Mouse (Mus musculus) midbrain, embryonic 11.5 days (tissue): ENCODE data around the gene Pheta1. TPM values are rescaled to one million over a fixed set of nuclear protein-coding genes. Genes with fewer than 3 reads are reported as not detected.

ENCODE experiments used
- ATAC-seq: fragments of 200-750 bp; cut with Nextera tagmentation; 2 replicates; pipeline ENCODE4 v1.8.0; 2017; ENCODE audit warnings: moderate TSS enrichment, moderate library complexity; ENCODE audit not compliant: low FRiP score
- DNase-seq: peaks from one replicate; pipeline ENCODE4 v3.0.0; 2015; ENCODE audit warnings: low spot score; ENCODE audit errors: missing footprints
- H3K27ac ChIP-seq: fragments of 300-500 bp; sonication (generic); 2 replicates; pipeline ENCODE4 v1.5.1; 2014; ENCODE audit warnings: low read depth, low read length
- H3K27me3 ChIP-seq: fragments of 300-500 bp; sonication (generic); 2 replicates; pipeline ENCODE4 v1.6.1; 2014; ENCODE audit warnings: mild to moderate bottlenecking, low read length, moderate library complexity, mixed read lengths; ENCODE audit not compliant: control insufficient read depth, insufficient read depth
- H3K36me3 ChIP-seq: fragments of 300-500 bp; sonication (generic); 2 replicates; pipeline ENCODE4 v1.6.1; 2014; ENCODE audit warnings: mild to moderate bottlenecking, low read length, moderate library complexity, mixed read lengths; ENCODE audit not compliant: control insufficient read depth, insufficient read depth
- H3K4me1 ChIP-seq: fragments of 300-500 bp; sonication (generic); 2 replicates; pipeline ENCODE4 v1.6.1; 2014; ENCODE audit warnings: low read length; ENCODE audit not compliant: control insufficient read depth, insufficient read depth
- H3K4me2 ChIP-seq: fragments of 300-500 bp; sonication (generic); 2 replicates; pipeline ENCODE4 v1.6.1; 2014; ENCODE audit warnings: mild to moderate bottlenecking, moderate library complexity
- H3K4me3 ChIP-seq: fragments of 300-500 bp; sonication (generic); 2 replicates; pipeline ENCODE4 v1.5.1; 2014; ENCODE audit warnings: low read depth, low read length
- H3K9ac ChIP-seq: fragments of 300-500 bp; sonication (generic); 2 replicates; pipeline ENCODE4 v1.6.1; 2014; ENCODE audit warnings: low read length
- H3K9me3 ChIP-seq: fragments of 300-500 bp; sonication (generic); 2 replicates; pipeline ENCODE4 v1.6.1; 2016; ENCODE audit warnings: low read length; ENCODE audit not compliant: control insufficient read depth
- WGBS: fragments of 180-500 bp; shearing (Covaris S2); extraction: QIAGEN DNeasy Blood & Tissue Kit; methylation state at CpG from one replicate; pipeline ENCODE4 v1.1.7; 2014; 5-methylcytosine and 5-hydroxymethylcytosine counted together
- polyA plus RNA-seq: library from polyadenylated mRNA; unstranded; fragments of >200 nt; fragmentation: Nextera tagmentation; extraction: Ambion mirVana; gene quantifications from 2 replicates; pipeline ENCODE4 v1.2.1, GENCODE M21; 2014

The Pheta1 gene
- polyA plus RNA-seq, 1 experiment from 2014 or later: 27.9 TPM

DNA sequence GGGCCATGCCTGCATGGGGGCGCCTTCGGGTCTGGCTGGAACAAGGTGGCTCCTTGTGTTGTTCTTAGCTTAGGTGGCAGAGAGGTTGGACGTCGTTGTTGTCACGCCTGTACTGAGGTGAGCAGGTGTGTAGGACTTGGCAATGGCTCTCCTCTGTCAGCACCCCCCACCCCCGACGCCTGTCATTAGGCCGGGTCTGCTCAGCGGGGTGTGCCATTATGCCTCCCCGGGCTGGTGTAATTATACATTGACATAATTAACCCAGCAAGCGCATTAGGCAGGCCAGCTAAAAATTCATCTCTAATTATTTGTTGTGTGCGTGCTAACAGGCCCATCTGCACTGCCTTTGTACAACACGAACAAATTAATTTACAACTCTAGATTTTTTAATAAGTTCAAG is 40.6 kb downstream of the Pheta1 start:
- ATAC-seq (no peak), DNase-seq (peak; percentile 68)
- H3K27ac ChIP-seq: no peak overlapping the region
- 0 out of 2 replicates have a peak, but pooled peaks cover 3% of the 10 kb centered on the region for H3K36me3 ChIP-seq
- no peaks in the 10 kb centered on the region for H3K4me1 ChIP-seq
- no peak overlapping the region for H3K4me3 ChIP-seq
- no peak overlapping the region for H3K4me2 ChIP-seq
- 59% methylated on average over 13 of the region's 13 CpGs for WGBS
- H3K27me3 ChIP-seq: no peaks in the 10 kb centered on the region
- no peak overlapping the region for H3K9ac ChIP-seq
- no peaks in the 10 kb centered on the region for H3K9me3 ChIP-seq

DNA sequence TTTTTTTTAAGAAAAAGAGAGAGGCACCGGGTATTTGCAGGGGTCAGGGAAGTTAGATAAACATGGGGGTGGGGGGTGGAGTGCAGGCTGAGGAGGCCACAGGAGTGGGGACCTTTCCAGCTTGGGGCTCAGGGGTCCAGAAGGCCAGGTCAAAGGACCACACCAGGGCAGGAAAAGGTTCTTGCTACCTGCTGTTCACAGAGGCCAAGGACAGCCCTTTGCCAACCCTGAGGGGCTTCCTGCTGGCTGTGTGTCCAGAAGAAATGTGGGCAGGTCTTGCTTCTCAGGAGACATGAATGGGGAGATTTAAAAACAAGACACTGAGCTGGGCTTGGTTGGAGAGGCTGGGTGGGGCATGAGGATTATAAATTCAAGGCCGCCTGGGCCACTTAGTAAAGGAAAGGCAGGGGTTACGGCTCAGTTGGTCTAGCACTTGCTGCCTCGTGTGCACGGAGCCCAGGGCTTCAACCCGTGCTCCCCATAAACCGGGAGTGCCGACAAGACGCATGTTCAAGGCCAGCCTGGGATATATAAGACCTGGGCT is 41.1 kb downstream of the Pheta1 start:
- Histone ChIP-seq H3K4me2 (no peak overlapping the region), H3K27me3 (no peaks in the 10 kb centered on the region), H3K36me3 (0 out of 2 replicates have a peak, but pooled peaks cover 3% of the 10 kb centered on the region), H3K4me3 (no peak overlapping the region), H3K9ac (no peak overlapping the region), H3K4me1 (no peaks in the 10 kb centered on the region), H3K9me3 (no peaks in the 10 kb centered on the region), H3K27ac (no peak overlapping the region)
- WGBS: 33% methylated on average over 9 of the region's 9 CpGs
- peak; percentile 78 for DNase-seq
- ATAC-seq: no peak

DNA sequence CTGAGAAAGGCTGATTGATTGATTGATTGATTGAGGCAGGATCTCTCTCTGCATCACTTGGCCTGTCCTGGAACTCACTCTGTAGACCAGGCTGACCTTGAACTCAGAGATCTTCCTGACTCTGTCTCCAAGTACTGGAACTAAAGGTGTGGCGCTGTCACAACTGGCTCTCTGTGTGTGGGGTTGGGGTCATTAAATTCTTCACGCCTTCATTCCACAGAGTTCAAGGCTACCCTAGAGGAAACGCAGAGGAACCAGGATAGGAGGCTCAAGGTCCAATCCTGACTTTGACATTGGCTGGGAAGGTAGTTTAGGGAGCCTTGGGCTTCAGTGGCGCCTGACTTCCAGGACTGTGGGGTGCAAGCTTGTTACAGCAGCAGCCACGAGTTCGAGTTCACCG is 42.1 kb downstream of the Pheta1 start:
- no peak overlapping the region for H3K27ac ChIP-seq
- H3K9me3 ChIP-seq: no peaks in the 10 kb centered on the region
- DNase-seq (peak; percentile 62), ATAC-seq (no peak)
- 95% methylated on average over 7 of the region's 7 CpGs for WGBS
- no peak overlapping the region for H3K4me3 ChIP-seq
- H3K27me3 ChIP-seq: no peaks in the 10 kb centered on the region
- no peaks in the 10 kb centered on the region for H3K4me1 ChIP-seq
- H3K9ac ChIP-seq: no peak overlapping the region
- H3K4me2 ChIP-seq: no peak overlapping the region
- H3K36me3 ChIP-seq: 0 out of 2 replicates have a peak, but pooled peaks cover under 1% of the 10 kb centered on the region

DNA sequence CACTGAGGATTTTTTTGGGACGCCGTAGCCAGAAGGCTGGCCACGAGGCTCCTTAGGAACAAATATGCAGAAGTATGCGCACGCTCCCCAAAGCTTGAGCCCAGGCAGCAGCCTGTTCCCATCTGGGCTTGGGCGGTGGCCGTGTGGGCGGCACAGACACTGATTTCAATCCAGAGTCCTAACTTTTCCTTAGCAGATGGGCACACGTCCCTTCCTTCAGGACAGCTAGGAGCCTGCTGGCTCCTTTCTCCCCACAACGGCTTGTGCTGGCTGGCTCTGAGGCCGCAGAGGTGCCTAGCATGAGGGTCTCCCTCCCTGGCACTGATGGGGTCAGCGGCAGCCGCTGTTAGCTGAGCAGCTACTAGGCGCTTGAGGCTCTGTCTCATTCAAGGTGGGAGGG is 43.5 kb downstream of the Pheta1 start:
- Histone ChIP-seq H3K4me2 (no peak overlapping the region), H3K9me3 (no peaks in the 10 kb centered on the region), H3K4me3 (no peak overlapping the region), H3K4me1 (no peaks in the 10 kb centered on the region), H3K27me3 (no peaks in the 10 kb centered on the region), H3K27ac (no peak overlapping the region), H3K9ac (no peak overlapping the region), H3K36me3 (no peaks in the 10 kb centered on the region)
- 84% methylated on average over 14 of the region's 14 CpGs for WGBS
- DNase-seq (peak; percentile 80), ATAC-seq (no peak)

DNA sequence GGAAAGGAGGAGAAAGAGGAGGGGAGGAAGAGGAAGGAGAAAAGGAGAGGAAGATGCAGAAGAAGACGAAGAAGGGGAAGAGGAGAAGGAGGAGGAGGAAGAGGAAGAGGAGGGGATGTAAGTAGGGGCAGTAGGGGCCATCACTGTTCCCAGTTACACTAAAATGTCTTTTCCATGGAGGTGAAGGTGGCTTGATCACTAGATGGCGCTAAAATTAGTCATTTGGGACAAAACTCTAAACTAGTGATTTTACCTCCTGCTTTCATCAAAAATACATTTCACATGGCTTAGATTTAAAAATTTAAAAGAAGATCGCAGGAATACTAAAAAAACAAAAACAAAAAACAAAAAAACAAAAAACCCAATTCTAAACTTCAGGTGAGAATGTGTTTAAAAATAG is 44.8 kb downstream of the Pheta1 start:
- Histone ChIP-seq H3K9ac (no peak overlapping the region), H3K4me3 (no peak overlapping the region), H3K36me3 (no peaks in the 10 kb centered on the region), H3K4me1 (no peaks in the 10 kb centered on the region), H3K4me2 (no peak overlapping the region), H3K27me3 (no peaks in the 10 kb centered on the region), H3K9me3 (no peaks in the 10 kb centered on the region), H3K27ac (no peak overlapping the region)
- no peak for ATAC-seq
- peak; percentile 80 for DNase-seq
- 40% methylated on average over 3 of the region's 3 CpGs for WGBS

DNA sequence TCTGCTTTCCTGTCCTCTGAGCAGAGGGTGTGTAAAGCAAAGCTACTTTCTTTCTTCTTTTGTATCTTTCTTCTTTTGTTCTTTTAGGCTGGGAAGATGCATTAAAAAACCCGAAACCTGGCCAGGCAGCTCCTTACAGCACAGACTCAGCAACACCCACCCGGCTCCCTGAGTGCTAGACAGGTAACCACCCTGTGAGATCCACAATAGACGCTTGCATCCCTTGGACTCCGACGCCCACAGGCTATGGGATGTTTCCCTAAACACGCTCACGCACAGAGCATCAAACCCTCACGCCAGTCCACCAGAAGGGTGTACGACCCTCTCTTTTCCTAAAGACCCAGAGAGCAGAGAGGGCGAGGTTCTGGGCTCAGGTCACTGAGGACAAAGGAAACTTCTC is 45.9 kb downstream of the Pheta1 start:
- Histone ChIP-seq H3K9ac (no peak overlapping the region), H3K36me3 (no peaks in the 10 kb centered on the region), H3K9me3 (no peaks in the 10 kb centered on the region), H3K4me3 (no peak overlapping the region), H3K4me1 (no peaks in the 10 kb centered on the region), H3K27me3 (no peaks in the 10 kb centered on the region), H3K27ac (no peak overlapping the region), H3K4me2 (no peak overlapping the region)
- peak; percentile 19 for DNase-seq
- 58% methylated on average over 10 of the region's 10 CpGs for WGBS
- no peak for ATAC-seq

DNA sequence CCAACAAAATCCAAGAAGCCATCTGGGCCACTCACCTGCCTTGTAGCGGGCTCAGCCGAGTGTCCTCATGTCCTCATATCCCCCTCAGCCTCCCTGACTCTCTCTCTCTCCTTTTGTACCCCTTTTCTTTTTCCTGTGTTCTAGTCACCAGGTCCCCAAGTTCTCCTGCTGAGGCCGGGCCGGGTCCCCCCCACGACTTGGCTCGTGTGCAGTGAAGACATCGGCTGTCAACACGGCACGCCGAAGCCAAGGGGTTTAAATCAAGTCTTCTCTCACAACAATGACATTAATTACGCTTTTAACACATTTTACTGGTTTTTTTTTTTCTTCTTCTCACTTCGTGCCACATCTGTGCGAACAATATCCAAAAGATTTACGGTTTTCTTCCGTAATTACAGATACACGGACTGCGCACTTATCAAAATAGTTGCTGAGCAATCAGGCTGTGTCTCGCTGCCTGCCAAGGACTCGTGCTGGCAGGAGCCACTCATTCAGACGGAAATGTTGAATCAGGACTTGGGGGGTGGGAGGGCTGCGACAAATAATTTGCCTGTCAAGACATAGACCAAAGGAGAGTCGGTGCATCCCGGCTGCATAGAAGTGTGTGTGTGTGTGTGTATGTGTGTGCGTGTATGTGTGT is 46.5 kb downstream of the Pheta1 start:
- Histone ChIP-seq H3K4me2 (no peak overlapping the region), H3K27me3 (no peaks in the 10 kb centered on the region), H3K36me3 (no peaks in the 10 kb centered on the region), H3K27ac (no peak overlapping the region), H3K4me1 (no peaks in the 10 kb centered on the region), H3K4me3 (no peak overlapping the region), H3K9me3 (no peaks in the 10 kb centered on the region), H3K9ac (no peak overlapping the region)
- no peak for ATAC-seq
- WGBS: 80% methylated on average over 24 of the region's 24 CpGs
- DNase-seq: peak; percentile 72

DNA sequence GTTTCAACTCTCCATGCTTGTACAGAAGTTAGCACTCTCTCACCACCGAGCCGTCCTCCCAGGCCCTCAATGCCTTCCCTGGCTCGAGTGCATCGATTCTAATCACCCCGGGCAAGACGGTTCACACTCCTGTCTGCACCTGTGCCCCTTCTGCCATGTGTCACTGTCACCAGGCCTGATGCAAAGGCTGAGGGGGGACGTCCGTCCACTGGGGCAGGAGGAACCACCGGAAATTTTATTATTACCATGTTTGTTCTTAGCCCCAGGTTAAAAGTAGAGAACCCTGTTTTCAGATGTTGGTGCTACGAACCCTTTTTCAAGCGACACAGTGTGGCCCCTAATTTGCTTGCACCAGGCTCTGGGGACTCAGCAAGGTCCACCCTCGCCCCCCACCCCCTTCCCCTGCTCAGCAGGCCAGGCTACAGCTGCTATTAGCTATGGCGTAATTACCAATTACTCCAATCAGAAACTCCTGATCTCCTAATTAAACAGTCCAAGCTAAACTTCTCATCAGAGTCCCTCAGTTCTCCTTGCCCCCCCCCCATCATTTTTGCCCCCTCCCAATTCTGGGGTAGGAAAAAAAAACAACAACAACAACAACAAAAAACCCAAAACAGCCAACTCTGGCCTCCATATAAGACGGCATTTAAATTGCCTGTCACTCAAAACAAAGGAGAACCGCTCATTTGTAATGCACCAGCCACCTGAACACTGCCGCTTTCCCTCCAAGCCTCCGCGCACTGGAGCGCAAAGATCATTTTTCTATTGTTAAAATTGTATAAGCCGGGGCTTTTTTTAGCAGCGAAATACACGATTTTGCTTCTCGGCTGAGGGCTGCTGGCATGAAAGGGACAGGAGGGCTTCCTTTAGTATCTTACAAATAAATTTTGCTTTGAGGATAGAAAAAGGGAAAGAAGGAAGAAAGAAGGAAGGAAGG is 54.3 kb downstream of the Pheta1 start:
- Histone ChIP-seq H3K9me3 (no peaks in the 10 kb centered on the region), H3K27me3 (no peaks in the 10 kb centered on the region), H3K27ac (peak overlapping the region; percentile 25), H3K4me2 (no peak overlapping the region), H3K9ac (peak overlapping the region; percentile 16; the same call in 1 of the 2 replicates), H3K4me1 (peaks cover 12% of the 10 kb centered on the region), H3K4me3 (no peak overlapping the region), H3K36me3 (no peaks in the 10 kb centered on the region)
- DNase-seq (peak; percentile 82), ATAC-seq (no peak)
- 60% methylated on average over 23 of the region's 23 CpGs for WGBS
